Mouse (Mus musculus) spleen, postnatal 10 days (tissue): ENCODE results near the gene Spats2.
"Not testable (repeated sequence)": the region's sequence is repeated elsewhere in the genome, so short reads cannot be mapped to it uniquely, and the experiment has no call there.

Experiments
- DNase-seq, 2 experiments: peaks; one replicate each; pipeline ENCODE4 v3.0.0; 2021 to 2022; ENCODE audit warnings: low spot score in 2 of 2

Gene Spats2

DNA sequence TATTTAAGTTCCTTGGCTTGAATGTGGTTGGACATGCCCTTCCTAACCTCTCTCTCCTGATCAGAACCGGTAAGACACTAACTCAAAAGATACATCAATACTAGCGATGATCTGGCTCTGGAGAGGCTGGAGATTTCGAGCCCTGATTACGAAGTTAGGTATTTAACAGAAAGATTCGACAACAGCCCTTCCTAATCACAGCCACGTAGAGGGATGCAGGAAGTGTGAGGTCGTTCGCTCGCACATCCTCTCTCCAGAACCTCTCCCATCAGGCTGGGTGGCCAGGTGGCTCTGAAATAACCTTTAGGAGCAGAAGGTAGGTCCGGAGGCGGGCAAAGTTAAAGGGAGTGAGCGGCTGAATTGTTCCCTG, at the start of gene Spats2:
Gene Spats2, plus strand, starts transcription at position 206 of the 370 bp plus-strand sequence.
- DNase-seq: peak in 1 of 2 experiments; percentile 9

DNA sequence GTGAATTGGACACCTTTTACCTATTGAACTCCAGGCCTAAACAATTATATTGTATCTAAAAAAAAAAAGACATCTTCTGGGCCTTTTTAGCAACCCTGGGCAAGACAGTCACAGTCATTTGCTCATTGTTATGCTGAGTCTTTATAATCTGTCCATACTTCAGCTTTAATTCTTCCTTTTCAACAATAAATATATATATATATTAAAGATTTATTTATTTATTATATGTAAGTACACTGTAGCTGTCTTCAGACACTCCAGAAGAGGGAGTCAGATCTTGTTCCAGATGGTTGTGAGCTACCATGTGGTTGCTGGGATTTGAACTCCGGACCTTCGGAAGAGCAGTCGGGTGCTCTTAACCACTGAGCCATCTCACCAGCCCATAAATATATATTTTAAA, 49.7 kb upstream of the Spats2 start:
- not testable (repeated sequence) for DNase-seq

- no peak for DNase-seq
Observed at GRCm38 (mm10) chr15:99078181-99078910, 47.4 kb upstream of the Spats2 start.

- no peak for DNase-seq
Observed at GRCm38 (mm10) chr15:99079804-99080203, 45.9 kb upstream of the Spats2 start.

- DNase-seq: no peak
Observed at GRCm38 (mm10) chr15:99082322-99082721, 43.4 kb upstream of the Spats2 start.

- DNase-seq: no peak
Observed at GRCm38 (mm10) chr15:99082840-99083239, 42.9 kb upstream of the Spats2 start.

DNA sequence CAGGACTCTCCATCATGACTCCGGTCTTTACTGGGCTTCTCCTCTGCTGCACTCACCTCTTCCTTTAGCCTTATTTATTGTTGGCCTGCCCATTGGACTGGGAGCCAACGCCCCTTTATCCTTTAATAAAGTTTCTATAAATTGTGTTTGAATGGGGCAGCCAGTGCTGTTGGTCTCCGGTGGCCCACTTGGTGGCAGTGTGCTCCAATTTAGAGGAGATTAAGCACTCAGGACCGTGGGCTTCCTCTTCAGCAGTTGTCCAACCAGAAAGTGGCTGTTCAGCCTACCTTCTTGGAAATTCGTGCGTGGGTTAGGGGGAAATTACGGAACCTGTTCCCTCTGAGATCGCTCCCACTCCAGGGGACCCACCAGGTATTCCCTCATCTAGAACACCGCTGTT, 42.5 kb upstream of the Spats2 start:
- DNase-seq: peak in 1 of 2 experiments; percentile 66

DNA sequence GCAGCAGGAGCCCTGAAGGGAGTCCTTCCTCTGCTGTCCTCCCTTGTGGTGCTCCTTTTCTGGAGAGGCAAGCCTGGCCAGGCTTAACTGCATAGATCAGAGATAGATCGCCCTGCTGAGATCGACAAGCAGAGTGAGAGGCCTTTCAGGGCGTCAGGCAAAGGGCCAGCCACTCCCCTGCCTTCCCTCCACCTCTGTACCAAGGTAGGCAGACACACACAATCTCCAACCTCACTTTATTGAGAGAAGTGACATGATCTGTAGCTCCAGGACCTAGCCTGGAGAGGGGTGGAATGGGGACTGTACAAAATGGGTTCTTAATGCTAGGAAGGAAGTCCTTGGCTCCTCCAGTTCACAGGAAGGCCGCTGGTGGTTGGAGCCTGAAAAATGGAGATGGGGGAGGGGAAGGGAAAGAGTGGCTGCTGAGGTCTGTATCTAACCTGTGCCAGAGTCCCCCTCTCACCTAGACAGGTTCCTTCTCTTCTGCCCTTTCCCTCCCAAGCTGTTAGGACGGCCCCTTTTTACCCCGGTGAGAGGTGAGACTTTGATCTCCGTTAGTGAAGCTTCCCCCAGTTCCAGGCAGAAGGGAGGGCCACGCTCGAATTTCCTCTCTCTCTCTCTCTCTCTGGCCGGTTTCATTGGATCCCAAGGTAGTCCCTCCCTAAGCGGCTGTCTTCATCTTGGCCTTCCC, 41.7 kb upstream of the Spats2 start:
- DNase-seq: no peak

- no peak for DNase-seq
Observed at GRCm38 (mm10) chr15:99084618-99085017, 41.1 kb upstream of the Spats2 start.

- DNase-seq: no peak
Observed at GRCm38 (mm10) chr15:99085997-99086396, 39.7 kb upstream of the Spats2 start.

- peak in 1 of 2 experiments; percentile 72 for DNase-seq
Observed at GRCm38 (mm10) chr15:99087253-99088075, 38.3 kb upstream of the Spats2 start, which contains the start of gene C1ql4. TSS of gene C1ql4 (minus strand) at chr15:99087817.

DNA sequence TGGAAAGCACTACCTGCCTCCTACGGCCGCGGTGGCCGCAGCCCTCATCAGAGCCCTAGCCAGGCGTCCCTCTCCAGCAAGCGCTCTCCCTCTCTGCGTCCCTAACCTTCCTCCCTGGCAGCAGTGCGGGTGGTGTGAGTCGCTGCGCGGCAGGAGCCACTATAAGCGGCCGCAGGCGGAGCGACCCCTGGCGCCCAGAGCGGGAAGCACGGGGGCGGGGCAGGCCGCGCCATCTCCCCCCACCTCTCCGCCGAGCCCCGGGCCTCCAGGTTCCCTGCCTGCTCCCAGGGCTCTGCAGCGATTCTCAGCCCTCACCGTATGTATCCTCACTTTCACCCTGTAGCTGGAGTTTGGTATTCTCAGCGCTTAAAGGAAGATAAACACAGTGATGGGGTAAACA, 37.4 kb upstream of the Spats2 start:
- DNase-seq: peak; percentile 65 to 84

DNA sequence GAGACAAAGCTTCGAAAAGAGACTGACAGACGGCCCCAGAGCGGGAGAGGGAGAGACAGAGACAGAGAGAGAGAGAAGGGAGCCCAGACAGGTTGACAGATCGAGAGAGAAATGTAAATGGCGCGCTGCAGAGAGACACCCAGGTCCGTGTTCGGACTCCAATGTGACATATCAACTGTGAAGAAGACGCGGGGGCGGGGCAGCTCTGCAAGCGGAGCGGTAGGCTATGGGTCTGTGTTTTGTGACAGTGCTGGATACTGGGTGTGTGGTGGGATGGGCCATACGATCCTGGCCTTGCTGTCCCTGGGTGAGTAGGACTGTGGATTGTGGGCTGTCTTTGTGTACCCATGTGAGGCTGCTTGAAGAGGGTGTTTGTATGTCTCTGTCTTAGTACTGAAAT, 36.6 kb upstream of the Spats2 start:
- no peak for DNase-seq

GRCm38 (mm10) chr15:99092870-99093269, 32.8 kb upstream of the Spats2 start, which contains the start of gene Dnajc22:
TSS of gene Dnajc22 (plus strand) at chr15:99093170.
- no peak for DNase-seq

- DNase-seq: peak in 1 of 2 experiments; percentile 42
Observed at GRCm38 (mm10) chr15:99093291-99094258, 32.1 kb upstream of the Spats2 start.

GRCm38 (mm10) chr15:99094631-99095270, 31.0 kb upstream of the Spats2 start:
- DNase-seq: no peak

GRCm38 (mm10) chr15:99095356-99095755, 30.4 kb upstream of the Spats2 start:
- DNase-seq: no peak

- no peak for DNase-seq
Observed at GRCm38 (mm10) chr15:99096061-99096793, 29.5 kb upstream of the Spats2 start.

- no peak for DNase-seq
Observed at GRCm38 (mm10) chr15:99096831-99097500, 28.8 kb upstream of the Spats2 start.
